Mouse (Mus musculus): ENCODE data around the gene Riok1. TPM values are rescaled to one million over a fixed set of nuclear protein-coding genes. Genes with fewer than 3 reads are reported as not detected.
A peak's percentile ranks its signal among the peaks of the same experiment; 100 is the strongest.

Gene Riok1
- 24.5 TPM for polyA plus RNA-seq (2021)

GRCm38 (mm10) chr13:38036343-38037043 is at the start of gene Riok1:
Gene Riok1, plus strand, starts transcription at chr13:38036995.
- H3K27me3 ChIP-seq = no peaks in the 10 kb centered on the region
- ChIA-PET POLR2A (no interaction called here), CTCF (no interaction called here)
- no peak for TF ChIP-seq CTCF (IDR thresholded peaks at IDR 0.05)
- in situ Hi-C loops (cut with MboI; ENCODE audit: low pct_unique_long_range_greater_than_20kb) = no loop called here
- peak; percentile 76 for ATAC-seq
- DNase-seq (ENCODE audit: low read depth, low spot score) = no peak

GRCm38 (mm10) chr13:37989701-37990100 is 47.1 kb upstream of the Riok1 start:
- DNase-seq (ENCODE audit: low read depth, low spot score) (no peak), ATAC-seq (no peak)
- no peak for TF ChIP-seq CTCF (IDR thresholded peaks at IDR 0.05)
- ChIA-PET POLR2A (no interaction called here), CTCF (interaction anchor here (2.0 kb wide), 1 partner anchor 20 kb away, joined by 4 read pairs; no protein-coding TSS in a partner anchor)
- in situ Hi-C loops (cut with MboI; ENCODE audit: low pct_unique_long_range_greater_than_20kb) = no loop called here
- H3K27me3 ChIP-seq = no peaks in the 10 kb centered on the region

GRCm38 (mm10) chr13:37992638-37993371 is 44.0 kb upstream of the Riok1 start:
- in situ Hi-C loops (cut with MboI; ENCODE audit: low pct_unique_long_range_greater_than_20kb) = no loop called here
- POLR2A ChIA-PET = interaction anchor here (1.0 kb wide), 1 partner anchor 19 kb away, joined by 3 read pairs; no protein-coding TSS in a partner anchor
- ATAC-seq = no peak
- no peak for DNase-seq (ENCODE audit: low read depth, low spot score)
- no peak for TF ChIP-seq CTCF (IDR thresholded peaks at IDR 0.05)
- no peaks in the 10 kb centered on the region for H3K27me3 ChIP-seq
- CTCF ChIA-PET = interaction anchor here (1.0 to 1.5 kb wide), 2 partner anchors 12 to 23 kb away, joined by 3 to 6 read pairs; no protein-coding TSS in a partner anchor

GRCm38 (mm10) chr13:37993376-37993703 is 43.5 kb upstream of the Riok1 start:
- no peaks in the 10 kb centered on the region for H3K27me3 ChIP-seq
- ATAC-seq (no peak), DNase-seq (ENCODE audit: low read depth, low spot score) (no peak)
- POLR2A ChIA-PET = interaction anchor here (1.0 to 1.4 kb wide), 2 partner anchors 19 to 45 kb away, joined by 3 to 4 read pairs; no protein-coding TSS in a partner anchor
- in situ Hi-C loops (cut with MboI; ENCODE audit: low pct_unique_long_range_greater_than_20kb) = no loop called here
- CTCF ChIA-PET = interaction anchor here (1.7 kb wide), 1 partner anchor 11 kb away, joined by 4 read pairs; no protein-coding TSS in a partner anchor
- TF ChIP-seq CTCF (IDR thresholded peaks at IDR 0.05) = no peak

- POLR2A ChIA-PET = interaction anchor here (0.5 to 1.4 kb wide), 2 partner anchors 30 to 44 kb away, joined by 3 to 4 read pairs; no protein-coding TSS in a partner anchor
- in situ Hi-C loops (cut with MboI; ENCODE audit: low pct_unique_long_range_greater_than_20kb) = no loop called here
- H3K27me3 ChIP-seq = peaks cover 4% of the 10 kb centered on the region
- no peak for TF ChIP-seq CTCF (IDR thresholded peaks at IDR 0.05)
- DNase-seq (ENCODE audit: low read depth, low spot score) (peak; percentile 35), ATAC-seq (peak; percentile 85)
- CTCF ChIA-PET = interaction anchor here (1.7 kb wide), 1 partner anchor 11 kb away, joined by 4 read pairs; no protein-coding TSS in a partner anchor
These were observed 42.9 kb upstream of the Riok1 start, which contains the start of gene Ssr1 for GRCm38 (mm10) chr13:37993704-37994404. Gene Ssr1, minus strand, starts transcription at chr13:37994217.

GRCm38 (mm10) chr13:37994405-37994749 is 42.4 kb upstream of the Riok1 start:
- ChIA-PET POLR2A (interaction anchor here (0.5 to 1.4 kb wide), 2 partner anchors 31 to 44 kb away, joined by 3 to 4 read pairs; no protein-coding TSS in a partner anchor), CTCF (interaction anchor here (1.7 kb wide), 1 partner anchor 12 kb away, joined by 4 read pairs; no protein-coding TSS in a partner anchor)
- H3K27me3 ChIP-seq = peaks cover 4% of the 10 kb centered on the region
- in situ Hi-C loops (cut with MboI; ENCODE audit: low pct_unique_long_range_greater_than_20kb) = no loop called here
- DNase-seq (ENCODE audit: low read depth, low spot score) (no peak), ATAC-seq (no peak)
- TF ChIP-seq CTCF (IDR thresholded peaks at IDR 0.05) = no peak

GRCm38 (mm10) chr13:37999713-38000112 is 37.1 kb upstream of the Riok1 start:
- peaks cover 14% of the 10 kb centered on the region for H3K27me3 ChIP-seq
- no peak for TF ChIP-seq CTCF (IDR thresholded peaks at IDR 0.05)
- ChIA-PET POLR2A (no interaction called here), CTCF (no interaction called here)
- DNase-seq (ENCODE audit: low read depth, low spot score) = no peak
- no peak for ATAC-seq
- in situ Hi-C loops (cut with MboI; ENCODE audit: low pct_unique_long_range_greater_than_20kb) = no loop called here

GRCm38 (mm10) chr13:38002461-38002860 is 34.3 kb upstream of the Riok1 start:
- peaks cover 17% of the 10 kb centered on the region for H3K27me3 ChIP-seq
- CTCF ChIA-PET = no interaction called here
- ATAC-seq (no peak), DNase-seq (ENCODE audit: low read depth, low spot score) (no peak)
- POLR2A ChIA-PET = no interaction called here
- in situ Hi-C loops (cut with MboI; ENCODE audit: low pct_unique_long_range_greater_than_20kb) = no loop called here
- peak; percentile 56 for TF ChIP-seq CTCF (IDR thresholded peaks at IDR 0.05)

GRCm38 (mm10) chr13:38007972-38008371 is 28.8 kb upstream of the Riok1 start:
- no peak for TF ChIP-seq CTCF (IDR thresholded peaks at IDR 0.05)
- DNase-seq (ENCODE audit: low read depth, low spot score) (no peak), ATAC-seq (no peak)
- in situ Hi-C loops (cut with MboI; ENCODE audit: low pct_unique_long_range_greater_than_20kb) = no loop called here
- peaks cover 12% of the 10 kb centered on the region for H3K27me3 ChIP-seq
- CTCF ChIA-PET = no interaction called here
- POLR2A ChIA-PET = no interaction called here

GRCm38 (mm10) chr13:38009721-38010408 is 26.9 kb upstream of the Riok1 start:
- peaks cover 9% of the 10 kb centered on the region for H3K27me3 ChIP-seq
- no peak for DNase-seq (ENCODE audit: low read depth, low spot score)
- CTCF ChIA-PET = interaction anchor here (1.2 kb wide), 1 partner anchor 47 kb away, joined by 3 read pairs; no protein-coding TSS in a partner anchor
- TF ChIP-seq CTCF (IDR thresholded peaks at IDR 0.05) = no peak
- ATAC-seq = no peak
- in situ Hi-C loops (cut with MboI; ENCODE audit: low pct_unique_long_range_greater_than_20kb) = no loop called here
- POLR2A ChIA-PET = no interaction called here
